Mouse (Mus musculus): ENCODE results near the gene Aqp1.

The Aqp1 gene

DNA sequence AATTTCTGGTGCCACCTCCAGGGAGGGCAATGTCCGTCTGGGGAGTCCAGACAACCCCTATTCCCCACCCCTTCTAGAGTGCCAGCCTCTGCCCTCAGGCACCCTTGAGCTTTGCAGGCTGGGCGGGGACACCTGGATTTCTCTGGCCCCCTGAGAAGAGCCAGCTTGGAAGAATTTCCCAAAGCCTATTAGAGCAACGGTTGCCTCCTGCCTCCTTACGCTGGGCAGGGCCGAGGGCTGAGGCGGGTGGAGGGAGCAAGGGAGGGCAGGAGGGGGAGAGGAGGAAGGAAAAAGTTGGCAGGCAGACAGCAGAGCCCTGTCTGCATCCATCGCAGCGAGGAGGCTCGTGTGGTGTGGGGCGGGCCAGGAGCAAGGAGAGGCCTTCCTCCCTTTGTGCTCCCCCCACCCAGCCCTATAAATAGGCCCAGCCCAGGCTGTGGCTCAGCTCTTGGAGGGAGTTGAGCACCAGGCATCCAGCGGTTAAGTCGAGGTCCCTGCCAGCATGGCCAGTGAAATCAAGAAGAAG lies at the start of gene Aqp1:
Gene Aqp1, plus strand, starts transcription at position 444 of the 526 bp plus-strand sequence.
- peak; percentile 69 for DNase-seq (ENCODE audit: low read depth, low spot score)

DNA sequence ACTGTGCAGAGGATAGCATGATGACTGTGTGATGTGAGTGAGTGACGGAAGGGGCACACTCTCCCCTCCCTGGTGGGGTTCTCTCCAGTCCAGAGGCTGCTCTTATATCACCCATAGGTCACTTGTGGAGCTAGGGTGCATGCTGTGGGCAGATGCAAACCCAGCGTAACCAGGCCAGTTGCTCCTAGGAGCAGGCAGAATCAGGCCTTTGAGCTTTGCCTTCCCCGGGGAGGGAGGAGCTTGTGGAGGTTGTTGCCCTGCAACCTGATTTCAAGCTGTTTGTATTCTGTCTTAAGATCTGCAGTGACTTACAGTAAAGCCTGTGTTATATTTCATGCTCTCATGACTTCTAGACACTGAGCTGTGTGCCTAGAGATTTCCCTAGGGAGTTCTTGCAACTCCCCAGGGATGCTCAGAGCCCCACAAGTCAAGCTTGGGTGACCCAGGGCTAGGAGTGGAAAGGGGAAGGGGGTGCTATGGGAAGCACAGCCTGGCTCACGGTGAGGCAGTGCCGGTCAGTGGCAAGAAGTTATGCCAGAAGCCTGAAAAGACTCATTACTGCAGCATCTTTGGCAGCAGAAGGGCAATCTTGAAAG lies 48.1 kb upstream of the Aqp1 start:
- DNase-seq (ENCODE audit: low read depth, low spot score) = no peak

DNA sequence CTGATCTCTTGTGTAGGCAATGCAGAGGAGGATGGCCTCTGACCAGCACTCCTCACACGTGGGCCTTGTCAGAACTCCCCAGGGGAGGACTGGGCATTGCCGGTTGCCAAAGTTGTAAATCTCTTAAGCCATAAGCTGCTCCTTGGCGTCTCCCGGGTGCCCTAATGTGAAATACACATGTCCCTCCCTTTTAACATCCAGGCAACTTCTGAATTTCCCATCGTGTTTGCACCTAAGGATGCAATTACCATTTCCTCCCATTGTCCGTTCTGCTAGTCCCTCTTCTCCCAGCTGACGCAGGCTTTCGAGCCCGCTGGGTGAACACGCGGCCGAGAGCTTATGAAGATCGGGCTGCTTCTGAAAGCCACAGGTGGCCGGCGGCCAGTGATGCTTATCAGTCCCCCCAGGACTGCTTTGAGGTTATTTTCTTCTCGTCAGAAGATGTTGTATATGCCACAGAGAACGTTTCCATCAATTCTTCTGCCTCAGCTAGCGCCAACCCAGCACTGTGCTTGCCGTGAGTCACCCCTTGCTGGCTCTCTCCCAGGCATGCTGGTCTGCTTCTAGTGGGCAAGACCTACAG lies 41.6 kb upstream of the Aqp1 start:
- DNase-seq (ENCODE audit: low read depth, low spot score) = no peak

DNA sequence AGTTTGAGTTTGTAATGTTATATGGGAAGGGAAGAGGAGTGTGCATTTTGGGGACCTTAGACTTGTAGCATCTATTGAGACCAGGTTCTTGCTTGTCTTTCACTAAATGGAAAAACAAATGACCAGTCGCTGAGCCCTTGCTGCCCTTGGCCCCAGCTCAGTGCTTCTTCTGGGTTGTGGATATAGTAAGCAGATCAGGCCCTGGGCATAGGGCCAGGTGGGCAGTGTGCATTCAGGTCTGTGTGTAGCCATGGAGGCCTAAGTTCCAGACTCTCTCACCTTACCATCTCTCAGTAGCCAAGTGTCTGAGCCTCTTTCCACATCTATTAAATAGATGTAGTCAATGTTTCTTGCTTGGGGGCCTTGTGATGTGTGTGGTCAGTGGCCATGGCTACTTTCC lies 40.9 kb upstream of the Aqp1 start:
- DNase-seq (ENCODE audit: low read depth, low spot score) = no peak

DNA sequence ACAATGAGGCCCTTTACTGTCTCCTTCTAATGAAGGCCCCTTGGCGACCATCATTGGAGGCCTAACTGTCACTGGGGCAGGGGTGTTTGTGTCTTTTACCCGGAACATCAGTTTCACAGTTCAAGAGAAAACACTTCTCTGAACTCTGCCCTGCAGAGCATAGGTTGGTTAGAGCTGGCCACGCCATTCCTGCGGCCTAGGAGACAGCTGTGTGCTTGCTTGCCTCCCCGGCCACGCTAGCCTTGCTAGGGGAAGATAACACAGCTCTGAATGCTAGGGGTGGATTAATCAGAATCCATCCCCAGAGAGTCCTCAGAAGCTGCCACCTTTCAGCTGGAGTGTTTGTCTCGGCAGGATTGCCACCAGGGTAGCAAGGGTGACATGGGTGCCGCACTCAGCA lies 36.8 kb upstream of the Aqp1 start:
- no peak for DNase-seq (ENCODE audit: low read depth, low spot score)

DNA sequence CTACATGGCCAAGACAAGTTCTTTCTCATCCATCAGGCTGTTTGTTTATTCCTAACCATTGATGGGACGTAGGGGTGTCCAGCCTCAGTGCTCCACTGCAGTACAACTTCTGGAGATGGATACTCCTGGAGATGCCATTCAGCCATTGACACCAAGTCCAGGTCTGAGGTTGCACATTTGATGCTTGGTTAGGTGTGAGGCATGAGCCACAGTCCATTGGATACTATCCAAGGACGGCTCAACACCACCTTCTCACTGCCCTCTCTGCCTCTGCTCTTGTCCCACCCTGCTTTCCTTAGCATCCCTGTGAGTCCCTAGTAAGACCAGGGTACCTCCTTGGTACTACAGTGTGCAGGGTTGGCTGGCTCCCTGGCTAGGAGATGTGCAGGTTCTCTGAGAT lies 36.3 kb upstream of the Aqp1 start:
- DNase-seq (ENCODE audit: low read depth, low spot score) = no peak

DNA sequence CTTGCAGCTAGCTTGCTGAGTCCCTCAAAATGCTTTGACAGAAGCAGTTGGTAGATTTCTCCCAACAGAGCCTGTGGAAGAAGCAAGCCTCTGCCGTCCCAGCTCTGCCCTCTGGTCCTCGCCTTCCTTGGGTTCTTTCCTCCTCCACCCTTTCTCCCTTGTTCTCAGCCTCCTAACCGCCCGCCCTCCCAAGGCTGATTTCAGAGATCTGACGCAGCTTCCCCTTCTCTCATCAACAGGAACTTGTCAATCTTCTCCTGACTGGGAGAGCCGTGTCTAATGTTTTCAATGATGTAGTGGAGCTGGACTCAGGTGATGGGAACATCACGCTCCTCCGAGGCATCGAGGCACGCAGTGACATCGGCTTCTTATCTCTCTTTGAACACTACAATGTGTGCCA lies 35.5 kb upstream of the Aqp1 start:
- DNase-seq (ENCODE audit: low read depth, low spot score) = no peak

DNA sequence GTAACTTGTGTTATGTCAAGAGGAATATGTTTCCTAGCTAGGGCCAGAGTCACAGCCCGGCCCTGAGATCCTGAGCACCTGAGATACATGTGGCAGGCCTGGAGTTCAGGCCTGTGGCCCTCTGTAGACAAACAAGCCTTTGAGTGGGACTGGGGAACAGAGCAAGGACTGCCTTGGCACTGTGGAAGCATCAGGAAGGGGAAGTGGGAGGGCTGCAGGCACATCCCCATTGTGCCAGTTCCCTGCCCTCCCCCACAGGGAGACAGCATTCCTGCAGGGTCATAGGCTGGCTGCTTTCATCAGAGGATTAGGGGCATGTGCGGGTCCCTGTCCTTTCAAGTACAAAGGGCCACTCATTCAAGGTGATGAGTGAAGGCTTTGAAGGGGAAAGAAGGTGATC lies 26.1 kb upstream of the Aqp1 start:
- DNase-seq (ENCODE audit: low read depth, low spot score) = no peak

DNA sequence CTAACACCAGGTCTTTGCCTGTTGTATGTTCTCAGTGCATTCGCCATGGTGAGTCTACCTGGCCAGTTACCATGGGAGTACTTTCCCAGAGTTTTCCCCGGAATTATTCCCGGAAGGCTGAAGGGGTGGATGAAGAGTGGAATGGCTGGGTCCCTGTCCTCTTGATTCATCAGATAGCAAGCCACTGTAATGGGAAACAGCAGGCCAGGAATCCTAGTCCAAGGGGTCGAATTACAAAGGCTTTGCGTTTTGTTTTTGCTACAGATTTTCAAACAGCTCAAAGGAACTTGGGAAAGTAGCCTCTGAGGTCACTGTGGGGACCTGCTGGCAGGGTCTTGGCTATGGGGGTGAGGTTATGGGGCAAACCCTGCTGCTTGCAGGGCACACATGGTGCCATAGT lies 24.3 kb upstream of the Aqp1 start:
- no peak for DNase-seq (ENCODE audit: low read depth, low spot score)

DNA sequence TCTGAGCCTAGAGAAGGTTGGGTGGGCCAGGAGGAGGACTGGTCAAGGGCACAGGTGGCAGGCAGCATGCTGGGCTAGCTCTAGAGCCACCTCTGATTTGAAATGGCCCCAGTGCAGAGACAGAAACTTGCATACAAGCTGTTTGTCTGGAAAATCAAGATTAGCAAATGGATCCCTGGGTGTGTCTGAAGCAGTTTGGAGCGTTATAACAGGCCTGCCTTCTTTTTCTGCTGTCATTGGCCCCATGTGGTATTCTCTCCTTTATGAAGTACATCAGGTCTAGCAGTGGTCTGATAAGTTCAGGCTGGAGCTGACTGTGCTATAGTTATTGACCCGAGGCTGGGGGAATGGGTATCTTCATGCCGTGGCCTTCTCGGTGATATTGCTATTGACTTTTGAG lies 22.3 kb upstream of the Aqp1 start:
- DNase-seq (ENCODE audit: low read depth, low spot score) = no peak

DNA sequence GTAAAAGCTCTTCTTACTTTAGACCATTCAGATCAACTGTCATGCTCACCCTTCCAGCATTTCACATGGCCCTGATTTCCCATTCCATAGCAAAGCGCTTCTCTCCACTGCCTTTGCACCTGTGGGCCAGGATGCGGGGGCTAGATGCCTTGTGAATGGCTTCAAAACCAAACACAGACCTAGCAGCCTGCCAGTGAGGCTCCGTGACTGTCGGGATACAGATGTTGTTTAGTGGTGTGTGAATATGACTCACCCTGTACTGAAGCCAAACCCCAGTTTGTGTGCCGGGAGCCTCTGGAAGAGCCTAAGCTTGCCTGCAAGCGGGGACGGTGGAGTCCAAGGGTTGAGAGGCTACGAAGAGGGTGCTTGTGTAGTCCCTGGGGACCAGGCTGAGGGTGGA lies 21.6 kb upstream of the Aqp1 start:
- DNase-seq (ENCODE audit: low read depth, low spot score) = no peak

DNA sequence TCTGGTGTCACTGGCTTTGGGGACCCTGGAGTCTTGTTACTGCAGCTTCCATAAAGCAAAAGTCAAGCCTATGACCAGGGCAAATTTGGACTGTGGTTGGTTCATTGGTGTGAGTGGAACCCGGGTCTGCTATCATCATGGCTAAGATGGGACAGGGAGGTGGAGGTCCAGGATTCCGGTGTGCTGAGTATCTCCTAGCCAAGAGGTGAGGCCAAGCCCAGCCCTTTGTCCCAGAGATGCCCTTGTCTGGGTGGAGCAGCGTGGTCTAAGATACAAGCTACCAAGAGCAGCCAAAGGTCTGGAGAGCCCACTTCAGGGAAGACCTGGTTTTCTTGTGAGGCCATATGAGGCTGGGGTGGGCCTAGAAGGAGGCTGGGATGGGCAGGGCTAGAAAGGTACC lies 17.6 kb upstream of the Aqp1 start:
- no peak for DNase-seq (ENCODE audit: low read depth, low spot score)

DNA sequence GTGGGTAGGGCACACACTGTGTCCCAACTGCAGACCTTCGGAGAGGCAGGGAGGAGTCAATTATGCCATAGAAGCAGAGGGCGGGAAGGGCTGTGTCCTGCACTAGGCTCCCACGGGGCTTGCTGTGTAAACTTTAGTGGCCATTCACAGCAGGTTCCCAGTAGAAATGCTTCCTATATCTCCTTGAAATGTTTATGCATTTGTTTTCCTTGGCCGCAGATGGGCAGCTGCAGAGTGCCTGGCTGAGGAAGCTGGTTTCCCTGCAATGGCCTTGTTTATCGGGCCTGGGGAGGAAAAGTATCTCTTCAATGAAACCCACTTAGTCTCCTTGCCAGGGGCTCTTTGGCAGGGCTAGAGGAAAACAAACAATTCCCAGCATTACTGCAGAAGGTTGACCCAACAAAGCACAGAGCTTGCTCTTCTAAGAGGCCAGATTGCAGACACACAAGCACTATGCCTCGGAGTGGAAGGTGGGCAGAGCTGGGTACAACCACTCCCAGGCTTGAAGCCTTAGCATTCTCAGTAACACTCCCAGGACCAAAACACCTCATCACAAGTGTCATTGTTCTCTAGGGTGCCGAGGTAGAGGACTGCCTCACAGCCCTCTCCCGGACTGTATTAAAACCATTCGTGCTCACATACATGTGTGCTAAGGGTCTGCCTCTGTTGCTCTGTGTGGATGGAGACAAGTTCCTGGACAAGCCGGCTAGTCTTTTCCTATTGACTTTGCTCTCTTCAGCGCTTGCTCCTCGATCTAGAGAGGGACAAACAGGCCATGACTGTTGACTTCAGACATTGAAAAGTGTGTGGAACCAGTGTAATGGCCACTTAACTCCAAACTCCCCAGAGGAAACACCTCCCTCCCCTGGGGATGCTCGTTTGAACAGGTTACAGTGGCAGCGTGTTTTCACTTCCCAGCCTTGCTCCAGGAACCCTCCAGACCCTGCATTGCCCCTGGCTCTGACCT lies 16.4 kb upstream of the Aqp1 start:
- no peak for DNase-seq (ENCODE audit: low read depth, low spot score)

DNA sequence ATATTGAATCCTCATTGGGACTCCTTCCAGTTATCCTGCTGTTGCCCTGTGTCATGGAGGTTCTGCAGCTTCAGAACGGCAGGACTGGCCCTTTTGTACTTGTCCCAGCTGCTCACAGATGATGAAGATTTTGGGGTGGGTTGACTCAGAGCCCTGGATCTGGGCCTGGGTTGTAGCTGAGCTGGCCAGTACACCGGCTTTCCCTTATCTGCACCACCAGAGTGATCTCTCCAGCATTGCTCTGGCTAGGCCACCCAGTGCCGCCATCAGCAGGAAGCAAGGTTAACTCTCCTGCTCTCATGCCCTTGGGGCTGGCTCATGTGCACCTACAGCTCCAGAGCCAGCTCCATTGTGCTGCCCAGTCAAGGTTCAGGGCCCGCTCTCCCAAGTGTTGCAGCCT lies 15.3 kb upstream of the Aqp1 start:
- no peak for DNase-seq (ENCODE audit: low read depth, low spot score)

DNA sequence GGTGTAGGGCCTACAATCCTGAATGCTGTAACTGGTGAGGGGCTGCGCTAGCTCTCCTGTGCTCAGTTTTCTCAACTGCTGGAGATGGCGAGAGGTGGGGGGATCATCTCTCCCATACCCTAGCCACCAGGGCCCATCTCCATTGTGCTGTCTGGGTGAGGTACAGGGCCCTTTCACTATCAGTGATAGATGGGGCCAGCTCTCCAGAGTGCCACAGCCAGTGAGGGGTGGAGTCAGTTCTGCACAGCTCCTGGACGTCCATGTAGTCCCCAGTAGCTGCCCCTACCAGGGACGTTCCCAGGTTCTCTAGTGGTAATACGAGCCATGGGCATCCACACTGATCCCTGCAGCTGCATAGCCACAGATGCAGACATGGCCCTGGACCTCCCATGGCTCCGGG lies 14.7 kb upstream of the Aqp1 start:
- DNase-seq (ENCODE audit: low read depth, low spot score) = no peak

DNA sequence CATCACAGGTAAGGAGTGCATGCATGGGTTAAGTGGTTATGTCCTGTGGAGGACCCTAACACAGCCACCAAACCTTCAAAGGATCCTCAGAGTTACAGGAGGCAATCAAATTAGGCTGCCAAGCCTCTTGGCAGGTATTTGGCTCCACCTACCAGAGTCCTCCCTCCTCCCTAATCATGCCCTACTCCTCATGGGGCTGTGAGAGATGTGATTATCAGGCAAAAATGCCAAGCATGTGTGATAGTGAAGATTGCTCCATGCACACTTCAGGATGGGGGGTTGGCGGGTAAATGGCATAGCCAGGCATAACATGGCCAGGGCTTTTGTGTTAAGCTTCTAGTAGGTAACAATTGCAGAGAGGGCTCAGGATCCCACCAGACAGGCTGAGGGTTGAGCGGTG lies 13.3 kb upstream of the Aqp1 start:
- DNase-seq (ENCODE audit: low read depth, low spot score) = no peak

DNA sequence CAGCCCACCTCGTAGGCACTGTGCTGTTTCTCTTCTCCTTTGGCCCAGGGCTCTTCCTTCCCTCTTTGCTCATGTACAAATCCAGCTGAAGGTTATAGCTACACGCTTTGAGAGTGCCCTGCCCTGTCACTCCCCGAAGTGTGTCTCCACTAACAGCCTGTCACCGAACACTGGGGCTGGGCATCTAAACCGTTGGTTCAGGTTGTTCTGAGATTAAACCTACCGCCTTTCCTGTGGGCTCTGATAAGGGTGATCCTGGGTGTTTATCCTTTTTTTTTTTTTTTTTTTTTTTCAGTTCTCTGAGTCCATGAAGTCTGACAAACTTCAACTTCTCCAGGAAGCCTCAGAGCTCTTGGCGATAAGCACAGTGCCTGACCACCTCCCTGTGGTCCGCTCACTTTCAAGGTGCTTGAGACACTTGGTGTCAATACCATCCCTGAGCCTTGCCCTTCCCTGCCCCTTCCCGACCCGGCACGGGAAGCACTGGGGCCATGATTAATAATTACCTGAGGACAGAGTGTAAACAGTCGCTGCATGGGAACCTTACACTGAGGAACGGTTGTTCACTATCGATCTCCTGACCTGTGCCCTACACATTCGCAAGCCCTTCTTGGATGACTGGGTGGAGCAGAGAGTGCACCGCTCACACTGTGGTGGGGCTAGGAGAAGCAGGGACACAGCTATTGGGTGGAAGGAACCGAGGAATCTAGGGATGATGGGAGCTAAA lies 12.2 kb upstream of the Aqp1 start:
- DNase-seq (ENCODE audit: low read depth, low spot score) = no peak

DNA sequence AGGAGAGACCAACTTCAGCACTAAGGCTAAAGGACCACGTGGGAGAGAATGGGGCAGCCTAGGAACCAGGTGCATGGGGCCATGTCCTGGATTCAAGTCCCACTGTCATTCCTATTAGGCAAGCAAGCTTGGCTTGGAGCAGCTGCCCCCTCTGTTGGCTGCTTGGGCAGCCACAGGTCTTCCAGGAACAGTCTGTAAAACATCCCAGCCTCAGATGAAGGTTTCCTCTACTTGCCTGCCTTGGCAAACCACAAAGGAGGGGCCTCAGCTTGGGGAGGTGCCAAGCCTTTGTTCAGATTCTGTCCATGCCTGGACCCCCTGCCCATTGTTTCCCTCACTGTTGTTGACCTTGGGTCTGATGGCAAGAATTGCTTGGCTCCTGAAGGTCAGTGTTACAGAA lies 11.4 kb upstream of the Aqp1 start:
- DNase-seq (ENCODE audit: low read depth, low spot score) = no peak

DNA sequence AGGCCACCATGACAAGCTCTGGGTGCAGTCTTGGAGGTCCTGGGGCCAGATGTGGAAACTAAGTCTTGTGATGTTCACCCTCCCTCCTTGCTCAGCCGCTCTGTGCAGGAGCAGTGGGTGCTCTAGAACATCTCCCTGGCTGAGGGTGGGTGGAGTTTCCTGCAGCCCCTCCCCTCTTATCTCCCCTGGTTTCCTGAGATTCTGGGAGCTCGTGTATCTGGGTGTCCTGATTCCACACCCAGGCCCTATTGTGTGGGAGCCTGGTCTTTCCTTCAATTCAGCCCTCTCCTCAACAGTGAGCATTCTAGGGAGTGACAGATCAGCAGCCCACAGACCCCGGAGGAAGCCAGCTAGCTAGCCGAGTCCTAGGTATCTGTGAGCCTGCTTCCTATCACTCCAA lies 9.9 kb upstream of the Aqp1 start:
- no peak for DNase-seq (ENCODE audit: low read depth, low spot score)

DNA sequence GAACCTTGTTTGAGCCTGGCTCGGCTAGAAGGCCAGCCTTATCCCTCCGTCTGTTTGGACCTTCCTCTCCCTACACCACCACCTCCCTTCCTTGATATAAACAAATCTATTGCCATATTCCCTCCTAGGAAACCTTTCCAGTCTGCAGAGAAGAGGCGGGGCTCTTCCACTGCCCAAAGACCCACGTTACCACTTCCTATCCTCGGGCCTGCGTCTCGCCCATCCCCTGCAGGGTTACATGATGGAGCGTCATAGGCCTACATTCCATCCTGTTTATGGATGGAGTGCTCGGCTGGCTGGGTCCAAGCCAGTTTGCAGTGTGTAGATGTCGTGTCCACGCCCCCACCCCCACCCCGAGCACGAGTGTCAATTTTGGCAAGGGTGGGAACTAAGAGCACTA lies 8.9 kb upstream of the Aqp1 start:
- no peak for DNase-seq (ENCODE audit: low read depth, low spot score)

DNA sequence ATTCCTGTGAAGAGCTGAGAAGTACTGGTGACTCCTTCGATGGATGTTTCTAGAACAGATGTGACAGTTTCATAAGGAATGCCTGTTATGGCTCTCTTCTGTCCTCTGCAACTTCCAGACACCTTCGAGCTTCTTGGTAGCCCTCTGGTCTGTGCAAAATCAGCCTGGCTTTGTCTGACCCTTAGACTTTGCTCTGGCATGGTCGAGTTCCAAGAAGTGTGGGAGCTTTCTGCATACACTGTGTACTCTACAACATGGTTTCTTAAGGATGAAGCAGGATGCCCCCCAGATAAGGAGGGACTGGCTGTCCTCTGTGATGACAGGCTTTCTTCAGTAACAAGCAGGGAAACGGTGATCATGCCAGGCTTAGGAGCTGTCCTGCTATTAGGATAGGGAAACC lies 8.1 kb upstream of the Aqp1 start:
- DNase-seq (ENCODE audit: low read depth, low spot score) = no peak

DNA sequence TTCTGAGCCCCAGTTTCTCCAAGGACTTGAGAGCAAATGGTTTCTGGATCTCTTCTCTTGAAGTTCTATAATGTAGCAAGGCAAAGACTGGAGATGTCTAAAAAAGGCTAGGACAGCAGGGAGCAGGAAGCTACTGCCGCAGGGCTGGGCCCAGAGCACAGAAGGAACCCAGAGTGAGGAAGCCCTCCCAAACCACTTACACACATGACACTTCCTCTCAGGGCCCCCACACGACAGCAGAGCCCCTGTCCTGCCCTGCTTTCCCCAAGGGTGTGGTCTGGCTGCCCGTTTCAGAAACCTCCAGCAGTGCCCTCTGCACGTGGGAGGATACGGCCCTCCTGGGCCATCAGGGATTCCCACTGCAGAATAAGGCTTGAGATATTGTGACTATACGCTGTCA lies 4.9 kb upstream of the Aqp1 start:
- no peak for DNase-seq (ENCODE audit: low read depth, low spot score)
